Mouse (Mus musculus) neural tube, embryonic 15.5 days (tissue): Measurements from ENCODE around the gene Ube2dnl2. TPM values are rescaled to one million over a fixed set of nuclear protein-coding genes. Genes with fewer than 3 reads are reported as not detected.

Experiments
- ATAC-seq: fragments of 200-750 bp; cut with Nextera tagmentation; 2 replicates; pipeline ENCODE4 v1.8.0; 2017; ENCODE audit warnings: mild to moderate bottlenecking, moderate TSS enrichment, moderate library complexity; ENCODE audit not compliant: low FRiP score
- H3K27ac ChIP-seq: fragments of 300-500 bp; sonication (generic); replicated peaks from 2 replicates; pipeline ENCODE4 v1.5.1; 2015; ENCODE audit warnings: mild to moderate bottlenecking, inconsistent platforms
- H3K27me3 ChIP-seq: fragments of 300-500 bp; sonication (generic); replicated peaks from 2 replicates; pipeline ENCODE4 v1.6.1; 2015; ENCODE audit warnings: inconsistent platforms
- H3K36me3 ChIP-seq: fragments of 300-500 bp; sonication (generic); 2 replicates; pipeline ENCODE4 v1.6.1; 2015; ENCODE audit warnings: inconsistent platforms
- H3K4me1 ChIP-seq: fragments of 300-500 bp; sonication (generic); 2 replicates; pipeline ENCODE4 v1.6.1; 2015; ENCODE audit warnings: inconsistent platforms
- H3K4me2 ChIP-seq: fragments of 300-500 bp; sonication (generic); 2 replicates; pipeline ENCODE4 v1.6.1; 2015; ENCODE audit warnings: inconsistent platforms, mild to moderate bottlenecking, moderate library complexity
- H3K4me3 ChIP-seq: fragments of 300-500 bp; sonication (generic); replicated peaks from 2 replicates; pipeline ENCODE4 v1.5.1; 2015; ENCODE audit warnings: mild to moderate bottlenecking, inconsistent platforms
- H3K9ac ChIP-seq: fragments of 300-500 bp; sonication (generic); replicated peaks from 2 replicates; pipeline ENCODE4 v1.6.1; 2015; ENCODE audit warnings: mild to moderate bottlenecking, inconsistent platforms
- H3K9me3 ChIP-seq: fragments of 300-500 bp; sonication (generic); replicated peaks from 2 replicates; pipeline ENCODE4 v1.6.1; 2016; ENCODE audit warnings: inconsistent platforms
- WGBS: fragments of 180-500 bp; shearing (Covaris S2); methylation state at CpG from one replicate; pipeline ENCODE4 v1.1.7; 2015; ENCODE audit warnings: mixed read lengths; 5-methylcytosine and 5-hydroxymethylcytosine counted together
- polyA plus RNA-seq: library from polyadenylated mRNA; unstranded; fragments of >200 nt; fragmentation: Nextera tagmentation; extraction: Ambion mirVana; gene quantifications from 2 replicates; pipeline ENCODE4 v1.2.1, GENCODE M21; 2015

Ube2dnl2 gene
- polyA plus RNA-seq, result not detected in 2 replicates

GRCm38 (mm10) chrX:114907282-114907681 is at the start of gene Ube2dnl2:
TSS of gene Ube2dnl2 (plus strand) at chrX:114907582.
- Histone ChIP-seq H3K27ac (no peak within 1 kb of the TSS), H3K9ac (no peak within 1 kb of the TSS), H3K4me2 (no peak within 1 kb of the TSS), H3K4me1 (no peaks in the 10 kb centered on the region), H3K9me3 (no peaks in the 10 kb centered on the region), H3K36me3 (no peaks in the 10 kb centered on the region), H3K4me3 (no peak within 1 kb of the TSS), H3K27me3 (no peaks in the 10 kb centered on the region)
- WGBS, result 87% methylated on average over 1 of the region's 1 CpGs
- no peak for ATAC-seq

DNA sequence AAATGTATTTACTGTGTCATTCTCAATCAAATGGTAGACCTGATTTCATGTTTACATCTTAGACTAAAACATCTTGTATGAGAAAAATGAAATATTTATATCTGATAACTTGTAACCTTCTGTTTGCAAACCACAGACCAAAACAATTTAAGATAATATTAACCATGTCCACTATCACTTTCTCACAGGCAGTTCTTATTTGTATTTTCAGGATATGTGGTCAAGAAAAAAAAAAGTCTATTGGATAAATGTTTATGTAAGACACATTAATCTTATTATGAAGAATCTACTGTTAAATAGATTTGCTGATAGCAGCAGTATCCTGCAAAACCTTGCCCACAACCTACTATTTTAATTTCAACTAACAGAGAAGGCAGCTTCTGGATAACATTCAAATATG is 11.9 kb upstream of the Ube2dnl2 start:
- H3K27me3 ChIP-seq, result no peaks in the 10 kb centered on the region
- H3K4me1 ChIP-seq, result no peaks in the 10 kb centered on the region
- H3K36me3 ChIP-seq, result no peaks in the 10 kb centered on the region
- H3K4me3 ChIP-seq, result no peak overlapping the region
- H3K4me2 ChIP-seq, result no peak overlapping the region
- no peaks in the 10 kb centered on the region for H3K9me3 ChIP-seq
- H3K9ac ChIP-seq, result no peak overlapping the region
- no peak overlapping the region for H3K27ac ChIP-seq
- ATAC-seq, result no peak

- WGBS, result 90% methylated on average over 3 of the region's 3 CpGs
- no peaks in the 10 kb centered on the region for H3K27me3 ChIP-seq
- H3K9ac ChIP-seq, result no peak overlapping the region
- H3K27ac ChIP-seq, result no peak overlapping the region
- H3K4me1 ChIP-seq, result no peaks in the 10 kb centered on the region
- H3K9me3 ChIP-seq, result no peaks in the 10 kb centered on the region
- H3K36me3 ChIP-seq, result no peaks in the 10 kb centered on the region
- no peak overlapping the region for H3K4me3 ChIP-seq
- H3K4me2 ChIP-seq, result no peak overlapping the region
- ATAC-seq, result no peak
Observed at GRCm38 (mm10) chrX:114897506-114897905, 9.9 kb upstream of the Ube2dnl2 start.

DNA sequence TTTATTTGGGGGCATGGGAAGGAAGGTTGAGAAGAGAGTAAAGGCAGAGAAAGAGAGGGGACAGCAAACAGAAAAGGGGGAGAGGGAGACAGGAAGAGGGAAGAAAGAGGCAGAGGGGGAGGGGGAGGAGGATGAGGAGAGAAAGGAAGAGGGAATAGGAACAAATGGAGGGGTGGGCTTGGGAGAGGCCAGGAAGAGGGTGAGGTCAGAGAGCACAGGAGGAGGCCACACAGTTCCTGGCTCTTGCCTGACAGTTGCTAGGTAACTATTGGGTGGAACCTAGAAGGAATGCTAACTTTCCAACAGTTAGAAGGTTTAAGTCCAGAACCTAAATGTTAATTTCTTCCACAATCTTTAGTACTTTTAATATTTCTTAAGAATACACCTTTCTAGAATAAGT is 4.0 kb upstream of the Ube2dnl2 start:
- Histone ChIP-seq H3K4me2 (no peak overlapping the region), H3K4me1 (no peaks in the 10 kb centered on the region), H3K4me3 (no peak overlapping the region), H3K9ac (no peak overlapping the region), H3K36me3 (no peaks in the 10 kb centered on the region), H3K27me3 (no peaks in the 10 kb centered on the region), H3K9me3 (no peaks in the 10 kb centered on the region), H3K27ac (no peak overlapping the region)
- no peak for ATAC-seq

GRCm38 (mm10) chrX:114904712-114905111 is 2.7 kb upstream of the Ube2dnl2 start, which contains the start of gene Ube2dnl1:
TSS of gene Ube2dnl1 (plus strand) at chrX:114905012.
- Histone ChIP-seq H3K27me3 (no peaks in the 10 kb centered on the region), H3K4me2 (no peak within 1 kb of the TSS), H3K9ac (no peak within 1 kb of the TSS), H3K27ac (no peak within 1 kb of the TSS), H3K4me1 (no peaks in the 10 kb centered on the region), H3K36me3 (no peaks in the 10 kb centered on the region), H3K4me3 (no peak within 1 kb of the TSS), H3K9me3 (no peaks in the 10 kb centered on the region)
- no peak for ATAC-seq
- WGBS, result 81% methylated on average over 5 of the region's 5 CpGs

DNA sequence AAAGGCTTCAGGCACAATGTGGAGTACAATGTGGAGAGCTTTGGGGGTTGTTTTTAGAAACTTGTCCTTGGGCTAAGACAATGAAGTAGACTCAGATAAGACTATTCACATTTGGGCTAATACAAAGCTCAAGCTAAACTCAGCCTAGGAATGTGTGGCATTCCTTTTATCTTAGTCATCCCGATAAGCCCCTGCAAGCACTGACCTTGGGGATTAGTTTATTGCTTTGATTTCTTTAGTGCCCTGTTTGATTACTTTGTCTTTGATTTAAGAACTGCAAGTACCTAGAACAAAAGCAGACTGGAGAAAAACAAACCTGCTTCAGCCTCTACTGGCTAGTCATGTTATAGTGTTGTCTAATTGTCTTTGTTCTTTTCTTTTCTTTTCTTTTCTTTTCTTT is 47.7 kb downstream of the Ube2dnl2 start:
- no peak for ATAC-seq
- no peak overlapping the region for H3K4me3 ChIP-seq
- H3K27me3 ChIP-seq, result no peaks in the 10 kb centered on the region
- H3K4me1 ChIP-seq, result no peaks in the 10 kb centered on the region
- H3K9me3 ChIP-seq, result no peaks in the 10 kb centered on the region
- no peak overlapping the region for H3K27ac ChIP-seq
- H3K4me2 ChIP-seq, result no peak overlapping the region
- no peaks in the 10 kb centered on the region for H3K36me3 ChIP-seq
- no peak overlapping the region for H3K9ac ChIP-seq
- WGBS, result 13% methylated on average over 1 of the region's 1 CpGs

Other genes with a start within 250 kb of the Ube2dnl2 start
- gene Ube2dnl1, start 2.6 kb upstream of the Ube2dnl2 start, polyA plus RNA-seq, result not detected in 2 replicates